Mouse (Mus musculus) kidney, postnatal 10 days (tissue): Measurements from ENCODE around the gene Vmn1r33.
"Not testable (repeated sequence)": the region's sequence is repeated elsewhere in the genome, so short reads cannot be mapped to it uniquely, and the experiment has no call there.

ENCODE experiments used
- DNase-seq: peaks from one replicate; pipeline ENCODE4 v3.0.0; 2021; ENCODE audit warnings: mixed read lengths

The Vmn1r33 gene

GRCm38 (mm10) chr6:66618182-66618581 is at the start of gene Vmn1r33:
Vmn1r33 (minus strand) TSS chr6:66618282.
- DNase-seq = not testable (repeated sequence)

GRCm38 (mm10) chr6:66643779-66644178 is 25.7 kb upstream of the Vmn1r33 start, which contains the start of gene Vmn1r34:
Vmn1r34 (minus strand) TSS chr6:66643879.
- DNase-seq = no peak

GRCm38 (mm10) chr6:66595804-66596203 is 22.3 kb downstream of the Vmn1r33 start:
- no peak for DNase-seq
